Mouse (Mus musculus) c-Kit-positive CD71-positive TER-119-positive erythroid progenitor cells, embryonic 14.5 days (primary cell): Measurements from ENCODE around the gene Retreg3.

Experiments used
- DNase-seq: peaks from one replicate; pipeline ENCODE4 v3.0.0-alpha.2; 2013; ENCODE audit warnings: low spot score

Retreg3 gene

GRCm38 (mm10) chr11:101078121-101078520 lies 41.6 kb downstream of the Retreg3 start, which contains the start of gene Hsd17b1:
TSS of gene Hsd17b1 (plus strand) at chr11:101078411.
- no peak for DNase-seq

DNA sequence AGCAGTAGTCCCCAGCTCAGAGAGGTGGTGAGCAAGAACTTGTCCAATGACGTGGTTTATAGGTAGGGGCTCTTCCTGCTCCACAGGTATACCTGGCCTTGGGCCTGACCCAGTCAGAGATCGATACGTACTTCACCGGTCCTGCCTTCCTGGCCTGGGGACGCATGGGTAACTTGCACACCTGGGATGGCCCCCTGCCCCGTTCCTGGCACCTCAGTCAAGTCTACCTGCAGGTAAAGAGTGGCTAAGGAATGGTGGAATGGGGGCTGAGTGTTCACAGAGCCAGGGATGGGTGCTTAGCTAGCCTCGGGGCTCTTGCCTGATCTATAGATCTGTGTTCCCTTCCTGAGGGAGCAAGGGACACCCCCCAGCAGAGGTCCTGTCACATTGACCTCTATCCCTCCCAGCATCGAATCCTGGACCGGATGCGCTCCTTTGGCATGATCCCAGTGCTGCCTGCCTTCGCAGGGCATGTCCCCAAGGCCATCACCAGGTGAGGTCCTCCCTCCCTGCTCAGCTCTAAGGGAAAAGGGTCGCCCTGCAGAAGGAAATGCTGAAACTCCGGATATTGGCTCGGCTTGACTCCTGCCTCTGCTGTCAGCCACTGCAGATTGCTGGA lies 47.8 kb downstream of the Retreg3 start:
- DNase-seq: no peak

DNA sequence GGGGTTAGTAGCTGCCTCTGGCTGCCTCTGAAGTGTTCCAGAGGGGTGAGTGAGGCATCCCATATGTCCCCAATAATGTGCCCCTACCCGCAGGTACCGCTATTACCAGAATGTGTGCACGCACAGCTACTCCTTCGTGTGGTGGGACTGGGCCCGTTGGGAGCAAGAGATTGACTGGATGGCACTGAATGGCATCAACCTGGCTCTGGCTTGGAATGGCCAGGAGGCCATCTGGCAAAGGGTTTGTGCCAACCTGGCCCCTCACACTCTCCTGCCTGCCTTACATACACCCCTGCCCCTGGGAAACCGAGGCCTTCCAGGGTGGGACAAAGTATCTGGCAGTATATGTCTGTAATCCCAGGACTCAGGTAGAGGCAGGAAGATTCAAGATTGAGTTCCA lies 48.7 kb downstream of the Retreg3 start:
- DNase-seq: no peak

DNA sequence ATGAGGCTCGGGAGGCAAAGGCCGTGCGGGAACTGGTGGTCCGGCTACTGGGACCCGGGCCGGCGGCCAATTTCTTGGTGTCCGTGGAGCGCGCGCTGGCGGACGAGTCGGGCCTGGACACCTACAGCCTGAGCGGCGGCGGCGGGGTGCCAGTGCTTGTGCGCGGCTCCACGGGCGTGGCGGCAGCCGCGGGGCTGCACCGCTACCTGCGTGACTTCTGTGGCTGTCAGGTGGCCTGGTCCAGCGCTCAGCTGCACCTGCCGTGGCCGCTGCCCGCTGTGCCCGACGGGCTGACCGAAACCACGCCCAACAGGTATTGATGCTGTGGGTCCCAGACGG lies 49.5 kb downstream of the Retreg3 start:
- no peak for DNase-seq

DNA sequence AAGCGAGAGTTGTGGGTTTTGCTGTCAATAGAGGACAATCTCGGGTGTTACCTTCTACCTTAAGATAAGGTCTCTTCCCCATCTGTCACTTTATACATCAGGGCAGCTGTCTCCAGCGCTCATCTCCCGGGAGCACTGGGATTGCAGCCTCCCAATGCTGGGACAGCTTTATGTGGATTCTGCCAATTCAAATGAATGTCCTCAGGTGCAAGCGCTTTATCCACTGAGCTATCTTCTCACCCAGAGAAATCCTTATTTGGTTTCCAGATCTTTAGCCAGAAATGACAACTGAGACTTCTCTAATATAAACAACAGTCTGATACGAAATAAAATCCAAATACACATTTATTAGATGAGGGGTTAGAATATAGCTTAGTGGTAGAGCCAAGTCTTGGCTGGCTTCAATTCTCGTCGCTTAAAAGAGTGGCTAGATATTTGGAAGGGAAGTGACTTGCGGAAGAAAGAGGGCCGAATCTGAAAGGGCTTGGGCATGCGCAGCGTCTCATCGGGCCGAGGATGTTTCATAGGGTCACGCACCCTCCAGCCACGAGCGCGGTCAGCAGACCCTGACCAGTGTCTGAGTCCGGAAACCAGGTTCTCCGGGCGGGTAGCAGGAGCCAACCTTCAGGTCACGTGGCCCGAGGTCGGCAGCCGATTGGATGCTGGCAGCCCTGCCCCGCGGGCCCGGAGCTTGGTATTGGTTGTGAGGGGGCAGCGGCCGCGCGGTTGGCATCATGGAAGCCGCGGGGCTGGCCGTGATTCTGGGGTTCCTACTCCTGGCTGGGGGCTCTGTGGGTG lies 50.1 kb downstream of the Retreg3 start, which contains the start of gene Naglu:
Gene Naglu (plus strand): TSS at position 622 of the 798 bp plus-strand sequence.
- DNase-seq: peak; percentile 82

- DNase-seq: peak; percentile 72
These were observed 52.9 kb downstream of the Retreg3 start for GRCm38 (mm10) chr11:101066549-101067412.

DNA sequence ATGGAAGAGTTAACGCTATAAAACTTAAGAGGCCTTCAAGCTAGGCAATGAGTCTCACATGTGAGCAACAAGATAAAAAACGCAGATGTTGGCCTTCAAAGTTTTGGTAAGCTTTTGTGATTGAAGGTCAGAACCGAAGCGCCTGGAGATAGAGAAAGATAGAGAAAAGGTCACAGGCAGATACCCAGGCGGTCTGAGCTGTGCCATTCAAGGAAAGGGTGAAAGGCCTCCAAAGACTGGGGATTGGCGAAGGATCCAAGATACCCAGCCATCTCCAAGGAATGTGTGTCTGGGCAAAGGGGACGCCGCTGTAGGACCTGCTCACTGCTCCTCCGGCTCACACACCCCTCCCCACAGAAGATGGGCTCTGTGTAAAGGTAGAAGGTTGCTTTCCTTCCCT lies 54.7 kb downstream of the Retreg3 start:
- DNase-seq: no peak

DNA sequence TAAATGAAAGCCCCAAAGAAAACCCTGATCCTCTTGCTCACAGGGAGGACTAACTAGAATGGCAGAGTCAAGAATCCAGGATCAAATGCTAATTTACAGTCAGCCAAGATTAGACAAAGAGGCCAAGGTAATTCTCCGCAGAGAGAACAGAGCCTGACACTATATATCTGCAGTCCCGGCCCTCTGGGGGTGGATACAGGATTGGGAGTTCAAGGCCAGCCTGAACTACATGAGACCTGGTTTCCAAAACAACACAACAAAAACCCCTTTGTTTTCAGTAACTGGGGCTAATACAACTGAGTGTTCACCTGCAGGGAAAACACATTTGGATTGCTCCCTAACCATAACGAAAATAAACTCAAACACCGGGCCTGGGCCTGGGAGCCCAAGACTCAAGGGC lies 55.2 kb downstream of the Retreg3 start:
- no peak for DNase-seq

DNA sequence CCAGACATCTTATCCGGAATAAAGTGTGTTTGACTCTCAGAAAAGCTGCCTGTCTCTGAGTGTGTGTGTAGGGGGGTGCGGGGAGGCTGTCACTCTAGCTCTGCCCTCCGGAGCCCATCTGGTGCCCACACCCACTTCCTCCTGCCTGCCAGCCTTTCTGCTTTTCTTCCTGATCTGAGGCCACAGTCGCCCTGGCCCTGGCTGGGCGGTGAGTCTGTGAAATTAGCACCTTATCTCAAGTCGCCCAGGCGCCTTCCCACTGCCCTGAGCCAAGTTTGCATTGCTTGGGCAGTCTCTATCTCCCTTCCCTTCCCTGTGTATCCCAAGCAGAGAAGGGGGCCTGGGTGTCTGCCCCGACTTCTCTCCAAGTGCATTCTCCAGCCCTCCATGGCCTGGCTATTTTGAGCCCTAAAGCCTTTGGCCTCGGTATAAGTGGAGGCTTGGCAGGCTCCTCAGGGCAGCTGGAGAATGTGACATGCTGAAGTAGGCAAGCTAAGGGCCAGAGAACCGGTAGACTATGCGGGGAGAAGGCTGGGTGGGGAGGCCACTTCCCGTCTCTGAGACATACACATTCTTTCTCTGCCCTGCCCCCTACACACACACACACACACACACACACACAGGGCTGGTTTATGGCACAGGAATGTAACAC lies 55.9 kb downstream of the Retreg3 start:
- DNase-seq: peak; percentile 89

DNA sequence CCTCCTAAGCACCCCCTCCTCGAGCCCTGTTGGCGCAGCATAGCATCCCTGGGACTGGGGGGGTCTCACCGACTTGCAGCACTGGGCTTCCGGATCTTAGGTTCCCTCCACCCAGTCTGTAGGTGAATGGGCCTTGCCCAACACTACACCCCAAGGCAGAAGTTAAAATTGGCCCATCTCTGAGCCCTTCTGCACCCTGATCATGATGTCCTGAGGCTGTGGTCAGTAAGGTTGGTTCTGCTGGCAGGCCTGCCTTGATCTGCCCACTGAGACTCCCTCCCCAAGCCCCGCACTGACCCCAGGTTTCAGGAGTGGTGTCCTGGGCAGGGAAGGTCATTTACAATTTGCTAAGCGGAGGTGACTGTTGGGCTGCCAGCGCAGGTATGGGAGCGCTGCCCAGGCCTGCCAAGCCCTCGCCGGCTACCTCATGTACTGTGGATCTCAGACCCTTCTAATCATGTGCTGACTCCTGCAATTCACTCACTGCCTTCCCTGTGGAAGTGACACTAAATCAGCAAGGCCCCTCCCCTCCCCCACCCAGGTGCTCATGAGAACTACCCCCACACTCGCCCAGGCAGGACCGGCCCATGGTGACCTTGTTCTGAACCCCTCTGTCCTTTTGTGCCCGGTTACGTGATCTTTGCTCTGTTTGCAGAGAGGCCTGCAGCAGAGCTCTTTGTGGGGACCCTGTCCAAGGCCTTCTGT lies 56.6 kb downstream of the Retreg3 start:
- no peak for DNase-seq

GRCm38 (mm10) chr11:101062165-101062884 lies 57.4 kb downstream of the Retreg3 start:
- no peak for DNase-seq

- no peak for DNase-seq
These were observed 58.6 kb downstream of the Retreg3 start for GRCm38 (mm10) chr11:101061049-101061448.

- no peak for DNase-seq
These were observed 59.6 kb downstream of the Retreg3 start for GRCm38 (mm10) chr11:101060126-101060525.

GRCm38 (mm10) chr11:101059473-101059872 lies 60.2 kb downstream of the Retreg3 start:
- no peak for DNase-seq

DNA sequence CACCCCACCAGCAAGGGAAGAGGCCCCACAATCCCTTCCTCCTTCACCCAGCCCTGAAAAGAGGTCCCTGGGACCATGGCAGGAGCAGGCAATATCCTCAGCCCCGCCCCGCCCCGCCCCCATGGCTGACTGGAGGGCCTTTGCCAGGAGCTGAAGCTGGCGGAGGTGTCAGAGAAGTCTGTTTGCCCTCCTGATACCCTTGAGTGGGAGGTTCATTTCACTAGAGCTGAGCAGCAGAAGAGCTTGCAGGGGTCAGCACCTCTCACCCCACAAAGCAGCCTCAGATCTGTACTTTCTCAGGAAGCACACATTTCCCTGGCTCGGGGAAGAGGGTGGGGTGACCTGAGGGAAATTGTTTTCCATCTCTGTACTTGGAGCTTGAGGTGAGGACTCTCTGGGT lies 61.0 kb downstream of the Retreg3 start:
- no peak for DNase-seq

DNA sequence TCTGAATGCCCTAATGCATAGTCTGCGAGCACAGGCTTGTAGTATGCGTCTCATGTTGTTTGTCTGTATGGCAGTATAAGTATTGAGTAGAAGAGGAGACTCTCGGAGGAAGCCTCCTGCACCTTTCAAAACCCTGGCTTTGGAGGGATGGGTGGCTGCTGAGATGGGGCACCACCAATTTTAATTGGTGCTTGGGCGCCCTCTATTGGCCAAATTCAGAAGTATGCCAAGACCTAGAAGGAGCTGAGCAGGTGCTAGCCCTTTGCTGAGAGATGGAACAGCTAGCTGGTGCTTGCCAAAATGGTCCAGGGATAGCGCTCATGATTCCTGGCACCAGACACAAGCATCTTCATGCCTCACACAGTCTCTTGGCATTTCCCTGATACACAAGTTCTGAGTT lies 61.8 kb downstream of the Retreg3 start:
- DNase-seq: peak; percentile 78

DNA sequence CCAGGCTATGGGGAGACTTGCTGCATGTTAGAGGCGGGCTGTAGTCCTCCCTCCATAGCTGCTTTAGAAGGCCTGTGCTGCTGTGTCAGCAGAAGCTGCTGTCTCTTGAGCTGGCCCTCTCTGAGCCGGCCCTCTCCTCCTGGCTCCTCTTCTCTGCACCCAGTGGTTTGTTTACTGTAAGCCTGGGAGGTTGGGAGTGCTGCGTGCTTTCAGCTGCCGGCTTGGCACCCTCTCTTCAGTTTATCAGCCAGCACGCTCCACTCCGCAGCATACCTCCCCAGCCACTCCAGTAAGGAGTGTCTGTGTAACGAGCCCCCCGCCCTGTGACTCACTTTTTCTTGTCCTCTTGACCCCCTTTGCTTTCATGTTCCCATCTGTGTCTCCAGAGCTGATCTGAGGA lies 62.8 kb downstream of the Retreg3 start:
- DNase-seq: no peak

DNA sequence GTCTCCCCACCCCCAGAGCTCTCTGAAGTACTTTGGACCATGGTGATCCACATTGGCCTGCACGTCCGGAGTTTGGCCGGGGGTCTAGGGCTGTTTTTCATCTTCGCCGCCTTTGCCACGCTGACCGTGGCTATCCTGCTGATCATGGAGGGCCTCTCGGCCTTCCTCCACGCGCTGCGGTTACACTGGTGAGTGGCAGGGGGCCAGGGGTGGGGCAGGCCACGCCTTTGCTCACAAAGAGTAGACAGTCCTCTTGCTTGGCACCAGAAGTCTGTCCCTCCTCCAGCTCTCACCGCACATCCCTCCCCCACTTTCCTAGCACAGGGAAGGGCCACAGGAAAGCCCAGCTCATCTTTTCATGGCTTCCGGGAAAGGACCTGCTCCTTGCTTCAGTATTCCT lies 64.3 kb downstream of the Retreg3 start:
- no peak for DNase-seq

DNA sequence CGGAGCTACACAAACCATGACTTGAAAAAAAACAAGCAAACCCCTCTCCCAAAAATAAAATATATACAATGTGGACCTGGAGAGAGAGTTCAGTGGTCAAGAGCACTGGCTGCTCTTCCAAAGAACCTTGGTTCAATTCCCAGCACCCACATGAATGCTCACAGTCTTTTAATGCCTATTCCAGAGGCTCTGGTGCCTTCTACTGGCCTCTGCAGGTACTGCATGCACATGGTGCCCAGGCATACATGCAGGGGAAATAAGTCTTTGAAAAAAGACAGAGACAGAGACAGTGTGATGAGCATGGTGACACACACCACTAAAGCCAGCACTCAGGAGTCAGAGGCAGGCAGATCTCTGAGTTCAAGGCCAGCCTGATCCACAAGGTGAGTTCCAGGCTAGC lies 65.7 kb downstream of the Retreg3 start:
- no peak for DNase-seq

DNA sequence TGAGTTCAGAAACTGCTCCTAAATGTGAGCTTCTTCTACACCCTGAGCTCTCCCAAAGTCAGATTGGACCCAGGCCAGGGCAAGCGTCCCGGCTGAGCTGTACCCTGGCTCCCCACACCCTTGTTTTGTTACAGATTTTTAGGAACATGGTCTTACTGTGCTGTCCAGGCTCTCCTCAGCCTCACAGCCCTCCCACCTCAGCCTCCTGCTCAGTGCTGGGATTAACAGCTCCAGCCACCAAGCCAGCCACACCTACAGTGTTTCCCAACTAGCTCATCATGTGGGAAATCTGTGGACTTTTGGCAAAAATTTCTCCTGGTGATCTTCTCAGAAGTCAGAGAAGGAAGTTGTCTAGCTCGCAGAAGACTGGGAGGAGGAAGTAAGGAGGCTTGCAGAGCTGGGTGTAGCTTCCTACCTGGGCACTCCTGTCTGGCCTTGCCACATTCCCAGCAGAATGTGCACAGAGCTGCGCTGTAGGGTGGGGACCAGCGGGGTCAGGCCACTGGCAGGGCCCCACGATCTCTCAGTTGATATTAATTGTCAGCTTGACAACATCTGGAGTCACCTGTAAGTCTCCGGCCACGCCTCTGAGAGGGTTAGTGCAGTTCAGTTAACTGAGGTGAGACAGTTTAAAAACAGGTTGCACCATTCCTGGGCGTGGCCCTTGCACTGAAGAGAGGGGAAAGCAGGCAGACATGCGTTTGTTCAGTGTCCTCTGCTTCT lies 66.8 kb downstream of the Retreg3 start:
- DNase-seq: no peak
